Mouse (Mus musculus) left cerebral cortex, postnatal 14 days (tissue): Measurements from ENCODE around the gene Mbl1. TPM values are rescaled to one million over a fixed set of nuclear protein-coding genes. Genes with fewer than 3 reads are reported as not detected.

Experiments used
- DNase-seq, 2 experiments: peaks; one replicate each; pipeline ENCODE4 v3.0.0; 2021 to 2022; ENCODE audit warnings: low spot score in 2 of 2, mixed read lengths in 1 of 2
- intact Hi-C: fragments of 180-260 bp; cut with DNase I; formaldehyde crosslinking; loops from one replicate; pipeline ENCODE4 v1.15.1; 2025
- total RNA-seq, 2 experiments: library from RNA; stranded (reverse); gene quantifications; 2 replicates each; pipeline ENCODE4 v1.2.3; 2021

Mbl1 gene
- total RNA-seq, 2 experiments from 2014 or later = not detected

DNA sequence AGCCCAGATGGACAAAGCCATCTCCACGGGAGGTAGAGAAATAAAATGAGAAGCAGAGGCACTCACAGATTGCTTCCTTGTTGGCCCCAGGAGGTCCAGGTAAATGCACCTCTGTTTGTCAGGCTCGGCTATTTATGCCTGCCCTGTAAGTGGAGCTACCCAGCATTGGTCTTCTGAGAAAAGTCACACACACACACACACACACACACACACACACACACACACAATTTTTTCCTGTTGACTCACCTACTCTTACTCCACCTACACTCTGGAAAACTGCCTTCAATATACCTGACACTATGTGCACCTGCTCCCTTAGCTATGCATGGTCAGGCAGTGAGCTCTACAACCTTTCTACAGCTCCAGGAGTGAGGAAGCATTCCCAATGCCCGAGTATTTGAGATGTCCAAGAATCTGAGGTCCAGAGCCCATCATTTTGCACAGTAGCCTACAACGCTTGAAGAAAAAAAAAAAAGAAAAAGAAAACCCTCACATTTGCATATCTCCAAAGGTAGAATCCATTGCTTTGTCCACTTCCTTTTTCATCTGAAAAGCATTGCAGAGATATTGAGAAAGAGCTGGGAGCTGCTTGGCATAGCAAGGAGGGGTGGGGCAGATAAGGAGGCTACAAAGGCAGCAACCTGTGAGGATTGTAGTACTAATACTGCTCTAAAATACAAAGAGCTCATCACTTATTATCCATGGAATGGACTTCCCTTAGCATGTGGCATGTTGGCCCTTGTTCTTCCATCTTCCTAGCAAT is 34.0 kb downstream of the Mbl1 start, which contains the start of gene Sftpd:
Gene Sftpd (minus strand): TSS at position 91 of the 763 bp plus-strand sequence.
- no peak for DNase-seq
- intact Hi-C loops = no loop called here

DNA sequence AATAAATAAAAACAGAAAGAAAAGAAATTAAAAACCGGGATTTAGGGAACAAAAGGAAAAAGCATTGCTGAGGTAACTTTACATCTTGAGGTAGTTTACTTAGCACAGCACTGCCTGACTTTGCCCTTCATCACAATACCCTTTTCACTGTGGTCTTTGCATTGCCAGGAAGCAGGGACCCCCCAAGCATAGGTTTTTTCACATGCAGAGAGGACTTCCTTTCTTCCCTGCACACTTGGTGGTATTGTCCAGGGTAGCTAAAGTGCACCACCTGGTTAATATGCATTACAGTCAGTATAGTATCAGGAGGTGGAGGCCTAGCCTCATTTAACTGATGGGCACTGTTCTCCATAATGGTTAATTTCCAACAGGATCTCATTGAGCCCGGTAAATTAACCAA is 38.2 kb downstream of the Mbl1 start:
- intact Hi-C loops = no loop called here

DNA sequence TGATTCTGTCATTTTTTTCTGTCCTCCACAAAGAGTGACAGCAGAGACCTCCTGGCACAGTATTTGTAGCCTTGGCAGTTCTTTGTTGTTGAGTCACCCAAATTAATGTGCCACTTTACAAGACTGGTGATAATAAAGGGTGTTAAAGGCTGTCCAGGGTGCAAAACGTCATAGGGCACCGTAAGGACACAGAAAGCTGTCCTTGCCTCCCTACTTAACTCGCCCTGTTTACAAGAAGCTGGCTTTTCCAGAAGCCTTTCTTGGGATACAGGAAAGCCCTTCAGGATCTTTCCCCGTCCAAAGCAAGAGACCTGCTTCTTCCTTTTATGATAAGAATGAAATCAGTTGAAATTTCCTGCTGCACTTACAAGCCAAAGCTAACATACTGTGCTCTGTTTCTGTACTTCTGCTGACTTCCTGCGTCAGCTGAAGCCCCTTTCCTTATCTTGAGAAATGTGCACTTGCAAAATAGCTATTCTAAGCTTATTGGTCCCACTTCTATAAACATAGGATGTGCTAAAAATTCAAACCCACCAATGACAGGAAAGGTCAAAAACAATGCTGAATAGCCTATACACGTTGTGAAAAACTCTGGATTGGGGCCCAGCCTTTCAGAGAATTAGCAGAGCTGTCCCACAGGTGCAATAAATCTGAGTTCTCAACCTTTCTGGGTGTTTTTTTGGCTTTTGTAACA is 46.9 kb downstream of the Mbl1 start:
- DNase-seq = no peak
- intact Hi-C loops = no loop called here

More for the DNA sequence above, 38.2 kb downstream of the Mbl1 start:
- no peak for DNase-seq

Other genes starting within 250 kb of the Mbl1 start
- gene Tspan14, start 184.7 kb upstream of the Mbl1 start, total RNA-seq = 10 to 100 TPM; 57.8 to 70.3 TPM
- 100 to 1,000 TPM; 103 to 105 TPM for gene Fam213a, start 137.7 kb upstream of the Mbl1 start, total RNA-seq
- gene Dydc2, start 82.2 kb upstream of the Mbl1 start, total RNA-seq = not detected
- not detected for gene Dydc1, start 78.5 kb upstream of the Mbl1 start, total RNA-seq
- not detected for gene Mat1a, start 46.4 kb upstream of the Mbl1 start, total RNA-seq
- gene Sftpa1, start 19.7 kb upstream of the Mbl1 start, total RNA-seq = not detected
- gene Sftpd, start 33.7 kb downstream of the Mbl1 start, total RNA-seq = not detected
- under 1 TPM in 1 of 2 experiments, not detected in 1; 0.22 TPM for gene Gm2832, start 127.3 kb downstream of the Mbl1 start, total RNA-seq
- not detected for gene Gm5798, start 197.2 kb downstream of the Mbl1 start, total RNA-seq
- not detected for gene Gm7945, start 234.9 kb downstream of the Mbl1 start, total RNA-seq